Mouse (Mus musculus) kidney, embryonic 15.5 days (tissue): ENCODE measurements around the gene Cabp2. TPM values are rescaled to one million over a fixed set of nuclear protein-coding genes. Genes with fewer than 3 reads are reported as not detected.
"Not testable (repeated sequence)": the region's sequence is repeated elsewhere in the genome, so short reads cannot be mapped to it uniquely, and the experiment has no call there.

Experiments
- ATAC-seq: fragments of 200-750 bp; cut with Nextera tagmentation; replicated peaks from 2 replicates; pipeline ENCODE4 v1.8.0; 2017; ENCODE audit warnings: moderate TSS enrichment; ENCODE audit not compliant: low FRiP score
- H3K27ac ChIP-seq: fragments of 300-500 bp; sonication (generic); 2 replicates; pipeline ENCODE4 v1.5.1; 2015; ENCODE audit warnings: mild to moderate bottlenecking, inconsistent platforms
- H3K27me3 ChIP-seq: fragments of 300-500 bp; sonication (generic); 2 replicates; pipeline ENCODE4 v1.6.1; 2015; ENCODE audit warnings: inconsistent platforms
- H3K36me3 ChIP-seq: fragments of 300-500 bp; sonication (generic); 2 replicates; pipeline ENCODE4 v1.6.1; 2015; ENCODE audit warnings: inconsistent platforms
- H3K4me1 ChIP-seq: fragments of 300-500 bp; sonication (generic); 2 replicates; pipeline ENCODE4 v1.6.1; 2015; ENCODE audit warnings: inconsistent platforms
- H3K4me2 ChIP-seq: fragments of 300-500 bp; sonication (generic); 2 replicates; pipeline ENCODE4 v1.6.1; 2015; ENCODE audit warnings: moderate library complexity, mild to moderate bottlenecking, inconsistent platforms
- H3K4me3 ChIP-seq: fragments of 300-500 bp; sonication (generic); replicated peaks from 2 replicates; pipeline ENCODE4 v1.5.1; 2015; ENCODE audit warnings: mild to moderate bottlenecking, inconsistent platforms
- H3K9ac ChIP-seq: fragments of 300-500 bp; sonication (generic); 2 replicates; pipeline ENCODE4 v1.6.1; 2015; ENCODE audit warnings: mild to moderate bottlenecking, inconsistent platforms
- H3K9me3 ChIP-seq: fragments of 300-500 bp; sonication (generic); replicated peaks from 2 replicates; pipeline ENCODE4 v1.6.1; 2016; ENCODE audit warnings: inconsistent platforms
- WGBS: fragments of 180-500 bp; shearing (Covaris S2); methylation state at CpG from one replicate; pipeline ENCODE4 v1.1.7; 2015; ENCODE audit warnings: mixed read lengths; 5-methylcytosine and 5-hydroxymethylcytosine counted together
- polyA plus RNA-seq: library from polyadenylated mRNA; unstranded; fragments of >200 nt; fragmentation: Nextera tagmentation; extraction: Ambion mirVana; gene quantifications from 2 replicates; pipeline ENCODE4 v1.2.1, GENCODE M21; 2015

Gene Cabp2
- polyA plus RNA-seq, 1 experiment from 2014 or later = 0.84 TPM

GRCm38 (mm10) chr19:4121097-4121805 is 39.9 kb downstream of the Cabp2 start:
- Histone ChIP-seq H3K9me3 (no peaks in the 10 kb centered on the region), H3K36me3 (peaks cover 20% of the 10 kb centered on the region), H3K9ac (peak overlapping the region; percentile 46), H3K4me3 (peak overlapping the region; percentile 49), H3K27me3 (no peaks in the 10 kb centered on the region), H3K27ac (peak overlapping the region; percentile 85), H3K4me1 (peaks cover 36% of the 10 kb centered on the region), H3K4me2 (peak overlapping the region; percentile 60)
- ATAC-seq = peak; percentile 83
- WGBS = 2% methylated on average over 38 of the region's 38 CpGs

- H3K4me3 ChIP-seq = peak overlapping the region; percentile 49; the same call in 1 of the 2 replicates
- not testable (repeated sequence) for H3K9ac ChIP-seq, H3K9me3 ChIP-seq, H3K27me3 ChIP-seq, ATAC-seq
- 0 out of 2 replicates have a peak overlapping the region, but pooled peaks have one; percentile 85 for H3K27ac ChIP-seq
- peak overlapping the region; percentile 60; the same call in 1 of the 2 replicates for H3K4me2 ChIP-seq
- H3K4me1 ChIP-seq = peaks cover 37% of the 10 kb centered on the region
- 67% methylated on average over 6 of the region's 6 CpGs for WGBS
- peaks cover 14% of the 10 kb centered on the region for H3K36me3 ChIP-seq
Observed at GRCm38 (mm10) chr19:4121896-4122295, 40.5 kb downstream of the Cabp2 start.

GRCm38 (mm10) chr19:4122411-4123370 is 41.3 kb downstream of the Cabp2 start:
- ATAC-seq = no peak
- 84% methylated on average over 7 of the region's 7 CpGs for WGBS
- H3K4me1 ChIP-seq = peaks cover 40% of the 10 kb centered on the region

GRCm38 (mm10) chr19:4124432-4124831 is 43.1 kb downstream of the Cabp2 start:
- no peaks in the 10 kb centered on the region for H3K27me3 ChIP-seq
- H3K9me3 ChIP-seq = no peaks in the 10 kb centered on the region
- H3K4me1 ChIP-seq = peaks cover 41% of the 10 kb centered on the region
- no peak overlapping the region for H3K27ac ChIP-seq
- H3K4me2 ChIP-seq = no peak overlapping the region
- no peak for ATAC-seq
- H3K36me3 ChIP-seq = peaks cover 18% of the 10 kb centered on the region
- no peak overlapping the region for H3K4me3 ChIP-seq
- no peak overlapping the region for H3K9ac ChIP-seq
- 76% methylated on average over 4 of the region's 4 CpGs for WGBS

More at GRCm38 (mm10) chr19:4122411-4123370, 41.3 kb downstream of the Cabp2 start:
- Histone ChIP-seq H3K4me2 (no peak overlapping the region), H3K27me3 (no peaks in the 10 kb centered on the region), H3K4me3 (no peak overlapping the region), H3K9me3 (no peaks in the 10 kb centered on the region), H3K9ac (no peak overlapping the region), H3K27ac (no peak overlapping the region), H3K36me3 (peaks cover 8% of the 10 kb centered on the region)

GRCm38 (mm10) chr19:4125268-4125667 is 43.9 kb downstream of the Cabp2 start:
- H3K9ac ChIP-seq = peak overlapping the region; percentile 39; the same call in 1 of the 2 replicates
- 7% methylated on average over 4 of the region's 4 CpGs for WGBS
- H3K4me2 ChIP-seq = peak overlapping the region; percentile 84
- peak overlapping the region; percentile 37; the same call in 1 of the 2 replicates for H3K27ac ChIP-seq
- H3K27me3 ChIP-seq, H3K9me3 ChIP-seq: not testable (repeated sequence)
- peak overlapping the region; percentile 91 for H3K4me3 ChIP-seq
- peak; percentile 43 for ATAC-seq
- peaks cover 26% of the 10 kb centered on the region for H3K36me3 ChIP-seq
- peaks cover 38% of the 10 kb centered on the region for H3K4me1 ChIP-seq

- H3K36me3 ChIP-seq = peaks cover 27% of the 10 kb centered on the region
- no peaks in the 10 kb centered on the region for H3K27me3 ChIP-seq
- under 1% methylated on average over 56 of the region's 64 CpGs for WGBS
Observed at GRCm38 (mm10) chr19:4125741-4126696, 44.6 kb downstream of the Cabp2 start, which contains the start of gene Aip. Gene Aip, minus strand, starts transcription at chr19:4125858.

GRCm38 (mm10) chr19:4126759-4127495 is 45.5 kb downstream of the Cabp2 start:
- Histone ChIP-seq H3K4me1 (peaks cover 25% of the 10 kb centered on the region), H3K4me2 (peak overlapping the region; percentile 84), H3K9ac (peak overlapping the region; percentile 85), H3K27me3 (no peaks in the 10 kb centered on the region), H3K9me3 (no peaks in the 10 kb centered on the region), H3K27ac (peak overlapping the region; percentile 74; the same call in 1 of the 2 replicates), H3K36me3 (peaks cover 36% of the 10 kb centered on the region), H3K4me3 (peak overlapping the region; percentile 91)
- no peak for ATAC-seq
- WGBS = 43% methylated on average over 7 of the region's 7 CpGs

More at GRCm38 (mm10) chr19:4125741-4126696, 44.6 kb downstream of the Cabp2 start, which contains the start of gene Aip:
- peak; percentile 95 for ATAC-seq
- Histone ChIP-seq H3K27ac (peak within 1 kb of the TSS; percentile 74), H3K4me1 (peaks cover 31% of the 10 kb centered on the region), H3K9me3 (no peaks in the 10 kb centered on the region), H3K4me3 (peak within 1 kb of the TSS; percentile 91), H3K9ac (peak within 1 kb of the TSS; percentile 85), H3K4me2 (peak within 1 kb of the TSS; percentile 84)

- no peak for ATAC-seq
- Histone ChIP-seq H3K27ac (no peak overlapping the region), H3K9ac (no peak overlapping the region), H3K36me3 (peaks cover 51% of the 10 kb centered on the region), H3K27me3 (no peaks in the 10 kb centered on the region), H3K4me3 (no peak overlapping the region), H3K4me1 (peaks cover 23% of the 10 kb centered on the region), H3K9me3 (no peaks in the 10 kb centered on the region), H3K4me2 (no peak overlapping the region)
- 94% methylated on average over 7 of the region's 7 CpGs for WGBS
Observed at GRCm38 (mm10) chr19:4129462-4129861, 48.1 kb downstream of the Cabp2 start.

- Histone ChIP-seq H3K9me3 (no peaks in the 10 kb centered on the region), H3K4me3 (no peak overlapping the region), H3K4me2 (no peak overlapping the region), H3K27ac (no peak overlapping the region), H3K36me3 (peaks cover 51% of the 10 kb centered on the region), H3K9ac (no peak overlapping the region), H3K4me1 (peaks cover 18% of the 10 kb centered on the region), H3K27me3 (no peaks in the 10 kb centered on the region)
- WGBS = 85% methylated on average over 4 of the region's 4 CpGs
- ATAC-seq = no peak
Observed at GRCm38 (mm10) chr19:4130106-4130505, 48.7 kb downstream of the Cabp2 start.

GRCm38 (mm10) chr19:4131075-4131474 is 49.7 kb downstream of the Cabp2 start:
- WGBS = 95% methylated on average over 5 of the region's 5 CpGs
- Histone ChIP-seq H3K4me3 (no peak overlapping the region), H3K4me1 (peaks cover 16% of the 10 kb centered on the region), H3K36me3 (peaks cover 51% of the 10 kb centered on the region), H3K9ac (0 out of 2 replicates have a peak overlapping the region, but pooled peaks have one; percentile 23), H3K27me3 (no peaks in the 10 kb centered on the region), H3K4me2 (no peak overlapping the region), H3K27ac (no peak overlapping the region), H3K9me3 (no peaks in the 10 kb centered on the region)
- no peak for ATAC-seq
